Mouse (Mus musculus): Measurements from ENCODE around the gene Swt1.
"Not testable (repeated sequence)": the region's sequence is repeated elsewhere in the genome, so short reads cannot be mapped to it uniquely, and the experiment has no call there.

The Swt1 gene

DNA sequence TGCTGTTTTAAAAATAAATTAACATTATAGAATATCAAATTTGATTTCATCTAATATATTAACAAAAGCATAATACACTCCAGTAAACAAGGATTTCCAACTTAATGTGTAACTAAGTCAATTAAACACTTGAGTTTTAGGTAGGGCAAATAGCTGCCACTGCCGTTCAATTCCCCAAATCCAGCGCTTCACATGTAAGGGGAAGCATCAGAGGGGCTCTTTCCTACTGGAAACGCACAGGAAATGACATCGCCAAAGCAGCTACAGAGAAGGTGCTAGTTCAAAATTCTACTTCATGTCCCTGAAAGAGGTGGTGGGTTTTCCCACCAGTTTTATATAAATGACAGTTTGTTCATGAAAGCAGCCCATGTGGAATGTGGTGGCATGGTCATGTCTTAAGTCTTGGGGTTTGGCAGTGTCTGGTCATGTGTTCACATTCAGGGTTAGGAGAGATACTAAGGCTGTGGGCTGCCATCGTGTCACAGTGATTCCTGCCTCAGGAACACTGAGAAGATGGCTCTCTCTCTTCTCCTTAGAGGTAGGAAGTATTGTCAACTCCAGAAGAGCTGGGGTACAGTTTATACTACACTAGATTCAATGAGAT lies 60.4 kb downstream of the Swt1 start:
- DNase-seq (ENCODE audit: extremely low read depth, low read depth, low spot score) = no peak

DNA sequence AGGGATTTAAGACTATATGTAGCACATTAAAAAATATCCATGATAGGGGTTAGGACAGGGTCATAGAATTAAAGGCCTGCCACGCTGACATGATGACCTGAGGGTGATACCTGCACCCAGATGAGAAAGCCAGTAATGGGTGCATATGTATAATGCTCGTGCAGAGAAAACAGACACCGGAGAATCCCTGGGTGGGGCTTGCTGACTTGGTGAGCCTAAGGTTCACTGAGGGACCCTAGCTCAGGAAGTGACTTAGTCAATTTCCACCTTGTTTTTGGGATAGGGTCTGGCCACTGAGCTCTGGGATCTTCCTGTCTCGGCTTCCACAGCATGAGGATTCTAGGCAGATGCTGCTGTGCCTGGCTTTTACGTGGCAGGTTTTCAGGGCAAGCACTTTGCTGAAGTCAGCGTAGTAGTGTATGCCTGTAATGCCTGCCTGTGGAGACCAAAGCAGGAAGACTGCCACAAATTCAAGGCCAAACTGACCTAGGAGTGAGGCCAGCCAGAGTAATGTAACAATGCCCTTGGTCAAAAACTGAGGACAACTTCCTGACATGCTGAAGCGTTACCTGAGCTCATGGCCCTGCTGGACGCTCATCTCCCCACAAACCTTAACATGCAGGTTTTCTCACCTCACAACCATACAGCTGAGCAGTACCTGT lies 61.2 kb downstream of the Swt1 start:
- DNase-seq (ENCODE audit: extremely low read depth, low read depth, low spot score) = no peak

DNA sequence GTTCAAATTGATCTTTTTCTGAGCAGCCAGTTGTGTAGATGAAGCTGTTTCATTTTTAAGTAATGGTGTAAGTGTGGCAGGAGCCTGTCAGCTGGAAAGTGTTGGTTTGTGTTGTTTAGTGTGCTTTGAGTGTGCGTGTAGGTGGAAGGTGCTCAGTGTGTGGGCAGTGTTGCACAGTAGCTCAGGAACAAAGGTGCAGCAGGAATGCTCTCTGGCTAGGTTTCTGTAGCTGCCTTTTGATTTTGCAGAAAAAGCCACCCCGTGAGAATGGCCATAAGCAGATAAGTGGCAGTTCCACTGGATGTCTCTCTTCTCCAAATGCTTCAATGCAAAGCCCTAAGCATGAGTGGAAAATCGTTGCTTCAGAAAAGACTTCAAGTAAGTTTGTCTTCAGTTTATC lies 68.9 kb downstream of the Swt1 start:
- no peak for DNase-seq (ENCODE audit: extremely low read depth, low read depth, low spot score)

DNA sequence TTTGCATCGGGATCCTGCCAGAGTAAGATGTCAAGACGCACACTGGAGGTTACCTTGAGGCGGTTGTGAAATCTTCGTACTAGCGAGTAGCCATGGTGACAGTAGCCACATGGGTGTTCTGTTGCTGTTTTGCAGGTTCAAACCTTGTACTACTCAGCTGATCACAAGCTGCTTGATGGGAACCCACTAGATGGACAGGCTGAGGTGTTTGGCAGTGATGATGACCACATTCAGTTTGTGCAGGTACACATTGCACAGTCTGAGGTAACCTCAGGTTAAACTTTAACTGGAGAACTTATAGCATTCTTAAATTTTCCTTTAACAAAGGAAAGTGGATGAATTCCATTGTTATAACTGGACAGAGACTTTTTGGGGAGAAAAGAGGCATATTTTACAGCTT lies 72.3 kb downstream of the Swt1 start:
- no peak for DNase-seq (ENCODE audit: extremely low read depth, low read depth, low spot score)

DNA sequence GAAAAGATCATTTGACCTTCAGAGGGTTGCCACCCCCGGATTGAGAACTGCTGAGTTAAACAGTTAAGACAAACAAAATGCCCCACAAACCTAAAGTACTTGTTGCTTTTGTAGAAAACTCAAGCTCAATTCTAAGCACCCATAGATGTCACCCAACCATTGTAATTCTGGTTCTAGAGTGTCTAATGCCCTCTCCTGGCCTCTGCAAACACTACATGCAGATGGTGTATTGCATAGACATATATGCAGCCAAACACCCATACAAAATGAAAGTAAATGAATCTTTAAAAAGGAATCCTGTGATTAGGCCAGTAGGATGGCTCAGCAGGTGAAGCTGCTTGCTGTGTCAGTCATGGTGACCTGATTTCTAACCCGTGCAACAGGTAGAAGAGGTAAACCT lies 75.3 kb downstream of the Swt1 start:
- no peak for DNase-seq (ENCODE audit: extremely low read depth, low read depth, low spot score)

DNA sequence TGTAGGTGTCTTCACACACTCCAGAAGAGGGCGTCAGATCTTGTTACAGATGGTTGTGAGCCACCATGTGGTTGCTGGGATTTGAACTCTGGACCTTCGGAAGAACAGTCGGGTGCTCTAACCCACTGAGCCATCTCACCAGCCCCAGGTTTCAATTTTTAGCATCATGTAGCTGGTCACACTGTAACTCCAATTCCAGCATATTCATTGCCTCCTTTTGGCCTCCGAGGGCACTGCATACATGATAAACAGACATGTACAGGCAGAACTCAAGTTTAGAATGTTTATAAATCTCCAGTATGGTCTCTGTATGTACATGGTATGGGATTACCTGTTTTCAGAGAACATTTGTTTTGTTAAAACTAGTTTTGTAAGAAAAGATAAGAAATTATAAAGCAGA lies 80.0 kb downstream of the Swt1 start:
- not testable (repeated sequence) for DNase-seq (ENCODE audit: extremely low read depth, low read depth, low spot score)

DNA sequence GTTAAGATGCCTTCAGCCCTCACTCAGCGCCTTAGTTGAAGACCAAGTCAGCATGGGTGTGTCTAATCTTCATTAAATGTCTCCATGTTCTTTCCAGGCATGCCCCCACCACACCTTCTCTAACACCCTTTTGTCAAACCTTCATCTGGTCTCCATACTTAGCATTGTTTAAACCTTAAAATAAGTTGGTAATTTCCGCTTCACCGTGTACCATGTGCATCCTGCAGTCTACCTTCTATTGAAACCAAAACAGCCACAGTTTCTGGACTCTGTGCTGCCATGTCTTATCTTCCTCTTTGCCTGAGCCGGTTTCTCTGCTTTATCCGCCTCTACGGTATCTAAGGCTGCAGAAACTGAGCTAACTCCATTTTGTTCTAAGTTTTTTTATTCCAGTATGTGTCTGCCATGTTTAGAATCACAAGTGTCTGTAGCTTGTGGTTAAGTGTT lies 81.6 kb downstream of the Swt1 start:
- DNase-seq (ENCODE audit: extremely low read depth, low read depth, low spot score) = no peak

DNA sequence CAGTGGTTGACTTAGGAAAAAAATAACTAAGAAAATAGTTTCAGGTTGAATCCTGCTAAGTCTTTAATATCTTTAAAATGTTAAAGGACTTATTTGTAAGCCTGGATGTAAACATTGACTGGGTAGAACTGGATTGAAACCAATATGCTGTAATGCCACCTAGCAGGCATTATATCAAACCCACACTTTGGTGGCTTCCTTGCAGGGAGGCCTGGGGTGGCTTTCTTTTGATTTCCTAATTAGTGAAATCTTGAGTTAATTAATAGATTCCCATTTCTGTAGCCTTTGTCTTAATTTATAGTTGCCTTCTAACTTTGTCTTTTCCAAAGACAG lies 82.4 kb downstream of the Swt1 start:
- DNase-seq (ENCODE audit: extremely low read depth, low read depth, low spot score) = no peak

DNA sequence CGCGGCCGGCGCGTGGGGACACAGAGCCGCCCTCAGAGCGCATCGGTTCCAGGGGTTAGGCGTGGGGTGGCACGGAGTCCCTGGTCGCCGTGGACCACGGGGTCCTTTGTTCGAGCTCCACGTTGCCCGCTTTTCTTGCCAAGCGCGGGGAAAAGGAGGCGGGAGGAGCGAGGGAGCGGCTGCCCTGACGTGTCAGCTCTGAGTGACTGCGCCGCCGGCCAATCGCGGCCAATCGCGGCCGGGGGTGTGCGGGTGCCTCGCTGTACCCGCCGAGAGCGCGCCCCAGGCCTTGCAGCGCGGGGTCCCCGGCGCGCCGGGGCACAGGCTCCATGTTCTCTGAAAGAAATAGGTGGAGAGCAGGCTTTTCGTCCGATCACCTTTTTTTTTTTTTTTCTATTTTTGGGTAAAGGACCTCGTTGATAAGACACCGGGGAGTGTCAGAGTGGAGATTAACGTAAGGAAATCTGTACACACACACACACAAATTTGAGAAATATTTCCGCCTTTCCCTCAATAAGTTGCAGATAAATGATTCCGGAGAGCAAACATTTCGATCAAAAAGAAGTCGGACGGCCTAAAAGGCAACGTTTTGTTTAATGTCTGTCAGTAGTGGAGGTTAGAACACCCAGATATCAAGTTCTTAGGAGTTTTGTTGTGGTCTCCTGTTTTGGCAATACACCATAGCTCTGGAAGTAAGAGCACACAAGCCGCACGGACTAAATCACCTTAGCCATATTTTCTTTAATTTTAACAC lies 83.0 kb downstream of the Swt1 start:
- DNase-seq (ENCODE audit: extremely low read depth, low read depth, low spot score) = no peak

DNA sequence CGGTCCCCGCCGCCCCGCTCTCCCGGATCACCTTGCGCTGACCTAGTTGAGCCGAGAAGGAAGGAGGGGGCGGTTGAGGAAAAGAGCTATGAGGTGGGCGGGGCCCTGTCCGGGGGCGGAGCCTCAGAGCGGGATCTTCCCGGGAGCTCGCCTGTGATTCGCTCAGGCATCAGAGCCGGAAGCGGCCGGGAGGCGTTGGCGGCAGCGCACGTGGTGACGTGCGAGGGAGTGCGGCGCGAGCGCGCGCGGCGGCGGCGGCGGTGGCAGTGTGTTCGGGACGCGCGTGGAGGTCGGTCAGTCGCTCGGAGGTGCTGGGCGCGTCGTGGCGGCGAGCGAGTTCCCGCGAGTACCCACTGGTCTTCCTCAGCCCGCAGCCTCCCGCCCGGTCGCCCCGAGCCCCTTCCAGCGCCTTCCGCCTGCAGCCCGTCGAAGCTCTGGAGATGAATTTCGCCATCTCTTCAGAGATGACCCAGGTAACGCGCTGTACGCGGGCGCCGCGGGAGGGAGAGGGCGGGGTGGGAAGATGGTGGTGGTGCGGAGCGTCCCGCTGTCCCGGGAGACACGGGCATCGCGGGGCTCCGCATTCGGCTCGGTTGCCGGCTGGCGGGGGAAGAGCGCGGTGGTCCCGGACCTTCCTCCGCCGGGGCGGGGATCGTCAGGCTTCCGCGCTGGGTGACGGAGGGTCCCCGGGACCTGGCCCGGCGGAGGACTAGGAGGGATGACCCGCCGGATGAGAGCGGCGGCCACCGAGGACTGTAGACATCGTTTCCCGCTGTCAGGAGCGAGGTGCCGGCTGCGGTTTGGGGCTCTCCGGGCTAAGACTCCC lies 83.8 kb downstream of the Swt1 start, which contains the start of gene Ivns1abp:
TSS of gene Ivns1abp (plus strand) at position 195 of the 826 bp plus-strand sequence.
- DNase-seq (ENCODE audit: extremely low read depth, low read depth, low spot score) = peak; percentile 54

DNA sequence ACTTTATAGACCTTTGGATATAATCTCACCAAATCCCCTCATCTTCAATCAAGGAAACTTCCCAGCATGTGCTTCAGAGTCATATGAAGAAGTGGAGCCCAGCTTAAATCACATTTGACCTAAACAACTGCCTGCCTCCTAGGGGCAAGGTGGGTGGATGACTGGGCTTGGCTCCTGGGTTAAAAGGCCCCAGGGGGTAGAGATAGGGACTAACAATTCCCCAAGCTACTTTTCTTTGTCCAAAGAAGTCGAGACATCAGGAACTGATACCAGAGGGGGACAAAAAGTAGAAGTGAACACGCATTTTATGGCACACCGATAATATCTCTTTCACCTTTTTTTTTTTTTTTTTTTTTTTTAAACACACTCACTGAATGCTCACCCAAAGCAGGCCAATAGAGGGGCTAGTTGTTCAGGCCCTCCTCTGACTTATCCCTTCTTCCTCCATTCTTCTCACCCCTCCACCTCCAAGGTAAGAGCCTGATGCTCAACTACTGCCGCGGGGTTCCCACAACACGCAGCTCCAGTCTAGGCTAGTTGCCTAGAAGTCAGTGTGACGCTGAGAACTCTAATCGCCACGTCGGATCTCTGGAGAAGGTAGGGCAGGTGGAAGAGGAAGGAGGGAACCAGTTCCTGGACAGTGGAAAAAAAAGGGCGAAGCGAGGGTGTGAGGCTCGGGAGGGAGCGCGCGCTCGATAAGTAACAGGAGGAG lies 84.5 kb downstream of the Swt1 start:
- no peak for DNase-seq (ENCODE audit: extremely low read depth, low read depth, low spot score)

DNA sequence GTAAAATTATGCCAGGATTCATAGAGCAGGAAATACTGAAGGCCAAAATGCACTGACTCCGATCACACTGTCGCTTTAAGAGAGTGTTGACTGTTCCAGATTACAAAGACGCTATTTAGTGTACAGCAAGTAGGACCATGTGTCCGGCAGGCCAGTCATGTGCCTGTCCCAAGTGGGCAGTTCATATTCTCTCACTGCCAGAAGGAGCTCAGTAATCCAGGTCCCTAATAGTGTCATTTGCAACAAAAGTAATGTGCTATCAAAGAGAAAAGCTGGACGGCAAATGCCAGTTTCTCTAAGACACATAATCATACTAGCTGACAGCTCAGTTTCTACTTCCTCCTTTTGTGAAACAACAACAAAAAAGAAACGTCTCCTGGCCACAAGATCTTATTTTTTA lies 85.3 kb downstream of the Swt1 start:
- no peak for DNase-seq (ENCODE audit: extremely low read depth, low read depth, low spot score)

DNA sequence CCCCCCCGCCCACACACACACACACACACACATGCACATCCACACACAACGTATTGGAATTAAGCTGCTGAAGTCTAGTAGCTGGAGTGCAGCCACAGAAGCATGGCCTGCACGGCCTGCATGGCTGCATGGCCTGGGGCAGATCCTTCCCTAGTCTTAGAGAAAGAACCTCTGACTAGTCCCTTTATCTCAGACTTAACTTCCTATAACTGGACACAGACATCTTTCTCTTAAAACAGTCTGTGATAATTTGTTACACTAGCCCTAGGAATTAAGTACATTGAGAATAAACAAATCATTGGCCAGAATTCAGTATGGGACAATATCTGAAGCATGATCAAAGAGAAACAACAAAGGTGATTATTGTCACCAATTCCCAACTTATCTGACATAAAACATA lies 85.9 kb downstream of the Swt1 start:
- no peak for DNase-seq (ENCODE audit: extremely low read depth, low read depth, low spot score)

DNA sequence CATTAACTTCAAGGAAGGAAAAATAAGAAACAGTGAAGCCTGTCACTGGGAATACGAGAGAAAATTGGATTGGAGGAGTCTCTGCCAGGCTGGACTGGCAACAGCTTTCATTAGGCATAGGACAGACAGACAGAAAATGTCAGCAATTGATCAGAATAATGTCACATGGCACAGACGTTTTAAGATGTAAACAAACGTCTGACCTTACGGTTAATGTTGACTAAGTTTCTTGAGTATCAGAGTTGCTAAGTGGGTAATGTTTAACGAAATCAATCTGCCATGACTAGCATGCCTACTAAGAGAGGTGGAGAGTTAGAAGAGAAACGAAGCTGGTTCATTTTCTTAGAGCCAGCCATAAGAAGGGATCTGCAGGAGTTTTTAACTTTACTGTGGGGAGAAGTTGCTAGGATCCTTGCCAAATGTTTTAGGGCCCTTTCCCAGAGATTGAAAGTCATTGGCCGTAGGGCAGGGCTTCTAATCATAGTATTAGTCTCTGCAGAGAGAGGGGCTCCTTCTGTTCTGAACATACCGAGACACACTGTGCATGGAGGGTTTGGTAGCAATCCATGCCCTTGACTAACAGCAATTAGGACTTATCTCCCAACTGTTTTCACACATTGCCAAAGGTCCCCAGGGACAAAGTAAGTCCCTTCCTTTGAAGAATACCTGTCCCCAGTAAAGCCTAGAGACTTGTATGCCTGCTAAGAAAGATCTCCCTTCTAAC lies 86.8 kb downstream of the Swt1 start:
- no peak for DNase-seq (ENCODE audit: extremely low read depth, low read depth, low spot score)

DNA sequence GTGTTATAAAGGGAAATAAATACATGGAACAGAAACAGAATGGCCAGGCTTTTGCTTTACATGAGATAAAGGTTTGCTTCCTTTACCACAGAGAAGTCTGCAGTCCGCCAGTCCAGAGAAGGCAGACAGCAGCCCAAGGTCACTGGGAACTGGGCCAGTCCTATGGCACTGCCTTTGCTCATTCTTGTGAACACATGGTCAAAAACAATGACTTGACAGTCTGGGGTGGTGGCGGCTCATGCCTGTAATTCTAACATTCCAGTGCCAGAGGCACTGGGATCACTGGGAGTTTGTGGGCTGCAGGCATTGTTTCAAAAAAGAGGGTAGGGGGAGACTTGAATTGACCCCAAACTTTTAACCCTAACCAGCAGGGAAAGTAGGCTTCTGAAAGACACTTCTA lies 89.3 kb downstream of the Swt1 start:
- no peak for DNase-seq (ENCODE audit: extremely low read depth, low read depth, low spot score)

DNA sequence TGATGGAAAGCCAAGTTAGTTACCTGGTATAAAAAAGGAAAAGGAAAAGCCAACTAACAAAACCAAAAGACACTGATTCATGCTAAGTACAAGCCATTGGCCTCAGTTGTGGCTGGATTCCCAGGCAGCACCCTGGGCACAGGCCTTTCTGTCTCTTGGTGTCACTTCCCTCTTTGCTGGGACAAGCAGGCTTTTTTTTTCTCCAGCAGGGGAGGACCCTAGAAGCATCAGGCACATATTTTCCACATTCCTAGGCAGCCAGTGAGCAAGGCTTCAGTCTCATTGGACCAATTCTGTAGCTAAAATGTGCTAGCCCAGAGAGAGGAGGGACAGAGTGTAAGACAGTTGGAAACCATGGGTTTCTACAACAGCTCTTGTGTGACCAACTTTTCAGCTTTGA lies 90.0 kb downstream of the Swt1 start:
- DNase-seq (ENCODE audit: extremely low read depth, low read depth, low spot score) = no peak

DNA sequence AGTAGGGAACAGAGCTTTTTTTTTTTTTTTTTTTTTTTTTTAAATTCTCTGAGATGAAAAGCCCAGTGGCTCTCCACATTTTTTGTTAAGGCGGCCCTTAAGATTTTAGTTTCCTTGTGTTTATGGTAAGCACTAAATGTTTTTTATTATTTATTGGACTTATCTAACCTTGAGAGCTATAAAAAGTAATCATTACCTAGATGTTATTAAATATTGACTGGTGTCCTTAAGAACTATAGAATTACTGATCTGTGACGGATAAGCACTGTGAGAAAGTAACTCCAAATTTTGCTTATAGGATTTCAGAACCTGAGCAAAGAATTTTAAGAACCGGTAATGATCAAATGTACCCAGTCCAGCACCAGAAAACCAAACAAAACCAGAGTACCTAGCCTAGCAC lies 95.4 kb downstream of the Swt1 start:
- no peak for DNase-seq (ENCODE audit: extremely low read depth, low read depth, low spot score)

DNA sequence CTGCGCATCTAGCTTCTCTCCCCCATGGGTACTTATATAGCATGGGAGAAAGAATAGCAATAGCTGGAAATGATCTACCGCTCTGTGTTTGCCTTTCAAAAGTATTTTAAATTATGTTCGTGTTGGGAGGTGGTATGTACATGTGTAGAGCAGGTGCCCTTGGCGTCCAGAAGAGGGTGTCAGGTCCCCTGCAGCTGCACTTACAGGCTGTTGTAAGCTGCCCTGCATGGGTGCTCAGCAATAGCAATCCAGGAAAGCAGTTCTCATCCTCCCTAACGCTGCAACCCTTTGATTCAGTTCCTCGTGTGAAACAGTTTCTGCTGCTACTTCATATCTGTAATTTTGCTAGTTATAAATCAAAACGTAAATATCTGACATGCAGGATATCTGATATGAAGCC lies 98.7 kb downstream of the Swt1 start:
- DNase-seq (ENCODE audit: extremely low read depth, low read depth, low spot score) = no peak

DNA sequence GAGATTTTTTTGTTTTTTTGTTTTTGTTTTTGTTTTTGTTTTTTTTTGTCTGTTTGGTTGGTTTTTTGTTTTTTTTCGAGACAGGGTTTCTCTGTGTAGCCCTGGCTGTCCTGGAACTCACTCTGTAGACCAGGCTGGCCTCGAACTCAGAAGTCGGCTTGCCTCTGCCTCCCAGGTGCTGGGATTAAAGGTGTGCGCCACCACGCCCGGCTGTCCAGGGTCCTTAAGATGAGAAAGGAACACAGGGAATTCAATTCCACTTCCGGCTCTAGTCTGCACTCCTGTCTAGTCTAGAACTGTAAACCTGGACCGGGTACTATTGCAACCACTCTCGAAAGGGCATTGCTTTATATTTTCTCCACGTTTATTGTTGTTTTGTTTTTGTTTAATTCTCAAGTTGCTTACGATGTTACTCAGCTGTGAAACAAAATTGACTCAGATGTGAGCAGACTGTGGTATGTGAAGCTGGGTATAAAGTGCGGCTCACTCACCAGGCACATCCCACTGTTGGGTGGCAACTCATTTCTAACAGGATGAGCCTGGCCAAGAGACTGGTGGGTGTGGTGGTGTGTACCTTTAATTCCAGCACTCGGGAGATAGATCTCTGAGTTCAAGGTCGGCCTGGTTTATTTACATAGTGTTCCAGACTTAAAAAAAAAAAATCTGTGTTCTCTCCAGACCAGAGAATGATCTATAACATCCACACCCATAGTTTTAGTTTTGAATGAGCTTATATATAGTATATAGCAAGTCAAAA lies 99.7 kb downstream of the Swt1 start:
- DNase-seq (ENCODE audit: extremely low read depth, low read depth, low spot score) = no peak

DNA sequence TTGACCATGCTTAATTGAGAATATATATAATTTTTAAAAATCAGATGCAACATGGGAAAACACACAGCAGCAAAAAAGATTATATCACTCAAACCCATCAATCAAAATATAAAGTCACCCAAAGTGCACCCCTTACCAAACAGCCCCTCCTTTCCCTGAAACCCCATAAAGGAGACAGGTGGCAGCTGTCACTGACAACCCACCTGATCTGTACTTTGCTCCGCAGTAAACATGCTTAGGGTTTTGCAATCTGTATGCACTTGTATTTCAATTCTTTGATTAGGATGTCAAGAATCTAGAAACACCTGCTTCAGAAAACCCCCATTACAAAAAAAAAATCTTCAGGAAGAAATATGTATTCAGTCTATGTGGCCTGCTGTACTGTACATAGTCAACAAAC lies 102.9 kb downstream of the Swt1 start:
- no peak for DNase-seq (ENCODE audit: extremely low read depth, low read depth, low spot score)
